Mouse (Mus musculus) common myeloid progenitor, adult 5-6 weeks (primary cell): ENCODE measurements around the gene Spock2. TPM values are rescaled to one million over a fixed set of nuclear protein-coding genes. Genes with fewer than 3 reads are reported as not detected.
A peak's percentile ranks its signal among the peaks of the same experiment; 100 is the strongest.
"Not testable (repeated sequence)": the region's sequence is repeated elsewhere in the genome, so short reads cannot be mapped to it uniquely, and the experiment has no call there.

Source experiments
- ATAC-seq: replicated peaks from 2 replicates; pipeline ENCODE4 v1.8.0; 2016; ENCODE audit warnings: low read depth, mild to moderate bottlenecking, moderate TSS enrichment, inconsistent platforms; ENCODE audit not compliant: poor library complexity, severe bottlenecking
- total RNA-seq: library from RNA; stranded (forward); fragments of 200-1000, 187-1606 nt; gene quantifications from 2 replicates; pipeline ENCODE4 v1.2.3, GENCODE M21; 2017

Spock2 gene
- total RNA-seq, 1 experiment from 2014 or later: 0.09 TPM

GRCm38 (mm10) chr10:60106531-60107186, 640 bp downstream of the Spock2 start:
- peak; percentile 48 for ATAC-seq

GRCm38 (mm10) chr10:60107448-60107847, 1.4 kb downstream of the Spock2 start:
- peak; percentile 26; the same call in 1 of the 2 replicates for ATAC-seq

GRCm38 (mm10) chr10:60108321-60109111, 2.5 kb downstream of the Spock2 start:
- ATAC-seq: no peak

- ATAC-seq: no peak
Measured at GRCm38 (mm10) chr10:60109336-60109735, 3.3 kb downstream of the Spock2 start.

- no peak for ATAC-seq
Measured at GRCm38 (mm10) chr10:60109989-60110388, 4.0 kb downstream of the Spock2 start.

- ATAC-seq: no peak
Measured at GRCm38 (mm10) chr10:60110908-60111475, 5.0 kb downstream of the Spock2 start.

- no peak for ATAC-seq
Measured at GRCm38 (mm10) chr10:60113965-60114690, 8.1 kb downstream of the Spock2 start.

GRCm38 (mm10) chr10:60115345-60116185, 9.5 kb downstream of the Spock2 start:
- peak; percentile 78 for ATAC-seq

GRCm38 (mm10) chr10:60116997-60117396, 11.0 kb downstream of the Spock2 start:
- no peak for ATAC-seq

GRCm38 (mm10) chr10:60118464-60118863, 12.4 kb downstream of the Spock2 start:
- no peak for ATAC-seq

- no peak for ATAC-seq
Measured at GRCm38 (mm10) chr10:60120630-60121029, 14.6 kb downstream of the Spock2 start.

- ATAC-seq: no peak
Measured at GRCm38 (mm10) chr10:60124078-60124477, 18.1 kb downstream of the Spock2 start.

GRCm38 (mm10) chr10:60125529-60126327, 19.7 kb downstream of the Spock2 start:
- peak; percentile 66 for ATAC-seq

- no peak for ATAC-seq
Measured at GRCm38 (mm10) chr10:60128287-60128686, 22.3 kb downstream of the Spock2 start.

GRCm38 (mm10) chr10:60130504-60130903, 24.5 kb downstream of the Spock2 start:
- peak; percentile 44 for ATAC-seq

GRCm38 (mm10) chr10:60133501-60133900, 27.5 kb downstream of the Spock2 start:
- ATAC-seq: no peak

- ATAC-seq: no peak
Measured at GRCm38 (mm10) chr10:60134201-60134600, 28.2 kb downstream of the Spock2 start.

- not testable (repeated sequence) for ATAC-seq
Measured at GRCm38 (mm10) chr10:60136010-60136409, 30.0 kb downstream of the Spock2 start.

GRCm38 (mm10) chr10:60136935-60137334, 30.9 kb downstream of the Spock2 start:
- ATAC-seq: no peak
